Mouse (Mus musculus) frontal cortex, postnatal 36 days (tissue): ENCODE data around the gene Rpn2.

Source experiments
- DNase-seq, 2 experiments: peaks; one replicate each; pipeline ENCODE4 v3.0.0; 2022; ENCODE audit warnings: low spot score in 2 of 2

Gene Rpn2

DNA sequence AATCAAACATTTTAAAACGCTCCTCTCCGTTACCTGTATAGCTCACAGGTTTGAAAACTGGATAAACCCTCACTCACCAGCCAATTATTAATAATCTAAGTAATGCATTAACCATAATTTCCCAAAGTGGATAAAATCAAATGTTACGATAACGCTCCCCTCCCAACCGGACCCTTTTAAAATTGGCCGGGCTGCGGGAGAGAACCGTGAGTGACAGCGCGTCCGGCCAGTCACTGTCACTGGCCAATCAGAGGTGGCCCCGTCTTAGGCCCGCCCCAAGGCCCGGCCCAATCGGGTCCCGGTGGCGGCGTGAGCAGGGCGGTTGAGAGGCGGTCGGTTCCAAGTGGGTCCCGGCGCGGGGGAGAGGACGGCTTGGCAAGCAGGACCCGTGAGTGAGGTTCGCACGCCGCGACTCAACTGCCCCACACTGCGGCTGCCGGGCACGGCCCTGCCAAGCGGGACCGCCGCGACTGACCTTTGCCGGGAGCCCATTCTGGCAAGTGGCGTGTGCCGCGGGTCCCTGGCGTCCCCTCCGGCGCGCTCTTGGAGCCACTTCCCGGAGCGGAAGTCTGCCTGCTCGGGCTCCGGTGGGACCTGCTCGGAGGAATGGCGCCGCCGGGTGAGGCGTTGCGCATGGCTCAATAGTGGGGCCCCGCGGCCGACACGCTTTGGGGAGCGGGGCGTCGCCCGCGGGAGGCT lies at the start of gene Rpn2:
Gene Rpn2, plus strand, starts transcription at position 301 of the 699 bp plus-strand sequence.
- peak; percentile 96 to 98 for DNase-seq

DNA sequence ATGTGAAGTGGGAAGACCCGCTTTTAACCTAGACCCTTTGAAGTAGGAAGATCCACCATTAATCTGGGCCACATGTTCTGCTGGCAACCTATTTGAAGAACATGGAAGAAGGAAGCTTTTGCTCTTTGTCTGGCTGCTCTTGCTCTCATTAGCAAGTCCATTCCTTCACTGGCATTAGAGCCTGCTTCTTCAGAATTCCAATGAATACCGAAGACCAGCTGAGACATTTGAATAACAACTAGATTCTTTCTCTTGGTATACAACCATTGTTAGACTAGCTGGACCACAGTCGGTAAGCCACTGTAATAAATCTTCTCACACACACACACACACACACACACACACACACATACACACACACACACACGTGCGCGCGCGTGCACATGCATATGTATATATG lies 42.9 kb upstream of the Rpn2 start:
- no peak for DNase-seq

DNA sequence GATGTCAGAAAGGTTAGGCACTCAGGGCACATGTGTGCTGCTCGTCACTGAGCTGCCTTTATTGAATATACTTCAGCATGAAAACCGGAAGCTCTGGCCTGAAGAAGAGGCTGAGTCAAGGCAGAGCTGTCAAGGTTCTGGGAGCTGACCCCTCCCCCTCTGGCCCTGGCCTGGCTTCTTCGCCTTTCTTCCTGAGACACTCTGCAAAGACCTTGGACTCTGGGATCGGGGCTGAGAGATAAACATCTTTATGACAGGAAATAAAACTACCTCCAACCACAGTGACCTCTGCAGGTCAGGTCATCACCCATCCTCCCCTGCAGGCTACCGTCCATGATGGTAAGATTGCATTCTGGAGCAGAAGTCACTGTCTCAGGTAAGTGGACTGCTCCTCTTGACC lies 33.8 kb upstream of the Rpn2 start:
- DNase-seq: no peak

DNA sequence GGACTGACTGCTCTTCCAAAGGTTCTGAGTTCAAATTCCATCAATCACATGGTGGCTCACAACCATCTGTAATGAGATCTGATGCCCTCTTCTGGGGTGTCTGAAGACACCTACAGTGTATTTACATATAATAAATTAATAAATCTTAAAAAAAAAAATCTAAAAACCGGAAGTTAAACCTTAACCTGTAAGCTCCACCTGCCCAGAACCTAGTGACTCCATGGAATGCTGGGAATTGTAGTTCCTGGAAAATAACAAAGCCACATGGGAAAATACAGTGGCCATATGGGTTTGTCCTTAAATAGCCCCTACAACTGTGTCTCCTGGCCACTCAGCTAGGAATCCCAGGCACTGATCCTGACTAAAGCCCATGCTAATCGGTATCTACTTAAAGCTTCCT lies 33.2 kb upstream of the Rpn2 start:
- DNase-seq: no peak

DNA sequence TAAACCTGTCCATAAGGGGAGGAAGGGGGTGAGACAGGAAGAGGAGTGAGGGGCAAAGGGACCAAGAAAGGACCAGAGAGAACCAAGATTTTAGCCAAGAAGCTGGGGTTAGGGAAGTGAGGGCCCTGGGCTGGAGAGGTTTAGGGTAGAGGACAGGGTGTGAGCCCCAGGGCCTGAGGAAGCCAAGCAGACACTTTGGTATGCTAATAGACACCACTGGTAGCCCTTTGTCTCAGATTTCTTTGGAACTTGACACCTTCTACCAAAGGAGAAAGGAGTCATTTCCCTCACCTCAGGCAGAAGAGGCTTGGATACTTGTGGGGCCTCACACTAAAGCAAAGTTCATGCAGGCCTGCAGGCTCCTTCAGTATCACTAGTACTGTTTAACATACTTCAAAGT lies 30.7 kb upstream of the Rpn2 start:
- DNase-seq: no peak

DNA sequence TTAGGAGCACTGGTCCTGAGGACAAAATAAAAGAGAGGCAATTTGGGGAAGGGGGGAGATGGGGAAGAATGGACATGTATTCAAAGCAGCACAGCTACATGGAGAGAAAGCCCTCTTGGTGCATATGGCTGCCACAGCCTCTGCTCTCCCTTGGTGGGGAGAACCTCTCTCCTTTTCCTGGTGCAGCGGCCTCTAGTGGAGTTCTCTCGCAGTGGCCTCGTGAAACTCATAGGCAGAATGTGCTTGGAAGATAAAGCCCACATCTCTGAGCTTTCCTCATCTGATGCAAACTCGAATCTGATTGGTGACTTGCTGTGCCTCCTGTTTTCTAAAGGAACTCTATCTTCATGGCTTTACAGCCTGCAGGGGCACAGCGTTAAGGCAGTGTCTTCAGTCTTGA lies 19.1 kb upstream of the Rpn2 start:
- peak; percentile 48 to 65 for DNase-seq

DNA sequence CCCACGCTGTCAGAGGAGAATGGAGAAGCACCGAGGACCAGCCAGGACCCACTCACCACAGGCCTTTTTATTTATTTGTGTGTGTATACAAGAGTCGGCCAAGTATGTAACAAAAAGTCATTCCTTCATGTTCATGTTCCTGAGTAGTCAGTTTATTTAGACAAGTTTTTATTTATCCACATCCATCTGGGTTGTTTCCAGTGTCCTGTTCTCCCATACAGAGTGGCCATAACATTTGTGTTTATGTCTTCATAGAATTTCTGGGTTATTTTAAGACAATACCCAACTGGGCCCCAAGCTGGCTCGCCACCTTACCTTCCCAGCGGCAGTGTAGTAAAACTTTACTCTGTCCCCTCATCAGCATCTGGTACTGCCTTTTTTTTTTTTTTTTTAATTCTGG lies 16.9 kb upstream of the Rpn2 start:
- no peak for DNase-seq

DNA sequence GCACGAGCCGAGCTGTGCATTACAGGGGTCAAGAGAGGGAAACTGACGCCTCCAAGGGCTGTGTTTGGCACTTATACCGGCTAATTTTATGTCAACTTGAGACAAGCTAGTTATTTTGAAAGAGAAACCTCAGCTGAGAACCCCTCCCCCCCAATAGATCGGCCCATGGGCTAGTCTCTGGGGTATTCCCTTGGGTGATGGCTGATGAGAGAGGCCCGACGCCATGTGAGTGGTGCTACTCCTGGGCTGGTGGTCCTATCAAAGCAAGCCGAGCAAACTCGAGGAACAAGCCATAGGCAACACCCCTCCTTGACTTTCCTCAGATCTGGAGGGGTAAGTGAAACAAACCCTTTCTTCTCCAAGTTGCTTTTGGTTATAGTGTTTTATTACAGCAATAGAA lies 16.3 kb upstream of the Rpn2 start:
- DNase-seq: no peak

DNA sequence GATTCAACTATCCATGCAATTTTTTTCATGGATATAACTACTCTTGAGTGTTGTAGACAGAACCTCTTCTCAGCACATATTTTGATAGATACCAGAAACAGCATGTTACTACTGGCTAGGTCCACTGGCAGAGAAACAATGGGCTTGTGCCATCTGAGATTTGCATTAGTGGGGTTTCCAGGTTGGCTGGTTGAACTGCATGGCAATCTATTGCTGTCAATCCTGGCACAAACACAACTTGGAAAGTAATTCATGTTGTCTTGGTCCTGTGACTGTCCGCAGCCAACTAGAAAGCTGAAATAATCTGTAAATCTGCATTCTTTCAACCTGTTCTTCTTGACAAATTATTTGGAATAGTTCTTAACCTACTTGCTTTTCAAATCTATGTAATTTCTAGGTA lies 15.7 kb upstream of the Rpn2 start:
- DNase-seq: no peak

DNA sequence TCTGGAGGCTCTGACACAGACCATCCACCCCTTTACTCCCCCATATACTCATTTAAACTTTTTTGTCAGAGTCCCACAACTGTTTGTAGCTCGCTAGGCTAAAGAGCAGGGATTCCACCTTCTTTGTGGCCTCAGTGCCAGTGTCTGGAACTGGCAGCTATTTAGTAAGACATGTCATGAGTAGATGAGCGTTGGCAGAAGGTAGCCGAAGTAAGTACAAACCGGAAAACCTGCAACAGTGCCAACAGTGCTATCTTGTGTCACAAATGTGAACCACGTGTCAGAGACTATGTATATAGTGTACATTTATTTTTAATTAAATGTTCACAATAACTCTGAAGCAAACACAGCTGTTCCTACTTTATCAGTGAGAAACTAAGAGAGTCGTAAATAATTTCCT lies 15.0 kb upstream of the Rpn2 start:
- no peak for DNase-seq

DNA sequence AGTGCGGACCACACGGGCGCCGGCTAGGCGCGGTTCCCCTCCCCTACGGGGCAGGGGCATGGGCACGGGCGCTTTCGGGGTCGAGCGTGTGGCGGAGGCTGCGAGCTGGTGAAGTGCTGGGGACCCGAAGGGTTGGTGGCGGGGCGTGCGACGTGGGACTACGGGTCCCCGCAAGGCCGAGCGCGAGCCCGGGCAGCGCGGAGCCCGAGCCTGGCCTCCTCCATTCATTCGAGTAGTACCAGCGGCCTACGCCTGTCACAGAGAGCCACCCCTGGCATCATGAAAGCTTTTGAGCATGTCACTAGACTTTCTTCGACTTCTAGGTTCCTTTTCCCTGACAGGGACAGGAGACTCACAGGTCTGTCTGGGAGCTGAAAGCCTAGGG lies 591 bp downstream of the Rpn2 start, which contains the start of gene Mroh8:
Gene Mroh8, minus strand, starts transcription at position 134 of the 385 bp plus-strand sequence.
- DNase-seq: peak in 1 of 2 experiments; percentile 75

DNA sequence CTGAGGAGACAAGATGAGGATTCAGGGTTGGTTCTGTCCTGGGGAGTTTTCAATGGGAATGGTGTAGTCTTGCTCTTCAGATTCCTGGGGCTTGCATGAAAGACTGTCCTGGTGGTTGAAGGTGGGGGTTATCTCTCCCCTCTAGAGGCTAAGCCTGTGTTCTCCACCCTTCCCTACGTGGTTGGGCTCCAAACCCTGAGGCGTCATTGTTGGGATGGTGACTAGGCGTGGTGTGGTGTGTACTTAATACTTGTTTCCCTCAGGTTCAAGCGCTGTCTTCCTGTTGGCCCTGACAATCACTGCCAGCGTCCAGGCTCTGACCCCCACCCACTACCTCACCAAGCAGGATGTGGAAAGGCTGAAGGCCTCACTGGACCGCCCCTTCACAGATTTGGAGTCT lies 4.5 kb downstream of the Rpn2 start:
- DNase-seq: no peak

DNA sequence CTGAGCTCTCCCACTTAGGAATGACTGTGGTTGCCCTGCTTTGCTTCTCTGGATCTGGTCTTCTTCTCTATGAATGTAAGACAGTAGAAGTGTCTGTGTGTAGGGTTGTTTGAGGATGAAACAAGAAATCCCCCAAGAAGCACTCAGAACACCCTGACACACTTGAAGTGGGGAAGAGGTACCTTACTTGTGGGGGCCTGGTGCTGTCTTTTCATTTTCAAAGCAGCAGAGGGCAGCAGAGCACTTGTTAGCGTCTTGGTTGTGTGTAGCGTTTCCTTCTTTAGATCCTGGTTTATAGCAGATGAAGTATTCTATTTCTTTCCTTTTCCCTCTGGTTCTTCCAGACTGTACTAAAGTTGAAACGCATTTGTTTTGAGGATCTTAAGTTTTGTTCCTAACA lies 8.7 kb downstream of the Rpn2 start:
- peak; percentile 51 to 67 for DNase-seq

DNA sequence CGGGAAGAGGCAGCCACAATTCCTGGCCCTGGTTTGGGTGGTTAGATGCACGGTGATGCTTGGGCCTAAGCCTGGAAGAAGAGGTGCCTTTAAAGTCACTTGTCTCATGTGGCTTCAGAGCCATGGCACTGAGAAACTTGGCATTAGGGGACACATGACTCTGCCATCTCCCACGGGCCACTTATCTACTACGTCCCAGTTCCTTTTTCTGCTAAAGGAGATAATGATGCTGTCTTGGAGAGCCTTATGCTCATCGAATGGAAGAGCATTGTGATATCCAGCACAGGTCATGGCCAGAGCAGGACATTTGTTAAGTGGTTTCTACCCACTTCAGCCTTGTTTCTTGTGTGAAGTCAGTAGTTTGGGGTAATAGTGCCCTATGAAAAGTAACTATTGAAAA lies 10.2 kb downstream of the Rpn2 start:
- no peak for DNase-seq

DNA sequence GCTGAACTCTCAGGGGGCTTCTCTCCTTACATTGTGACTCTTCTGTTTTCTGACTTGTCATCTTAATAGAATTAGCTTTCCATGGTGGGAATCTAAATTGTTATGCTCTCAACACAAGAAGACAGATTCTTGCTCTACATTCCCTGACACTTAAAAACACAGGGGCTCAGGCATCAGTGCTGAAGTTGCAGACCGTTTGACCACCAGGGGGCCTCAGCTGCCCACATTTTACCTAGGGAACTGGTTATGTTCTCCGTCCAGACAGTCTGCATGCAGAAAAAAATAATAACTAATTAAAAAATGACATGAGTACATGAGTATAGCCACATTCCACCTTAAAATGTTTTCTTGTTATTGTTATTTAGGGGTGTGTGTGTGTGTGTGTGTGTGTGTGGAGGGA lies 13.3 kb downstream of the Rpn2 start:
- peak; percentile 68 to 83 for DNase-seq

DNA sequence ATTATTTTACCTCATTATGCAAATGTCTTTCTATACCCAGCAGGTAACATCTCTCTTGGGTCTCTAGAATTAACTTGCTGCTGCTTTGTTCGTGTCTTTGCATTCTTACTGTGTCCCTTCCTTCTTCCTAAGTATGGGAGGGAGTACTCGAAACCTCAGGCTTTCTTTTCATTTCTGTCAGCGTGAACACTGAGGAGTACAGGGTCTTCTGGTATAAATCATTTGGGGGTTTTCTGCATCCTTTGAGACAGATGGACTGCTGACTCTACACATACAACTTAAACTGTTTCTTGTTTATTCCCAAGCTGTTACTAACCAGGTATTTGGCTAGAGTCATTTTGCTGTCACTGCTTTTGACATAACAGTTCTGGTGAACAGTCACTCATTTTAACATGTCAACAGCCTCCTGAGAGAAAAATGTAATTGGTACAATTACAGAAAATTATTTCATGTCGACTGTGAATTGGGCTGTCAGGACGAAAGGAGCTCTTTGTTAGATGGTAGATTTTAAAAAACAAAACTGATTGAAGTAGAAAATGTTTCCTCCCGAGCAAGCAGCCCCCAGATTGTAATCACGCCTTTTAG lies 17.4 kb downstream of the Rpn2 start:
- no peak for DNase-seq

DNA sequence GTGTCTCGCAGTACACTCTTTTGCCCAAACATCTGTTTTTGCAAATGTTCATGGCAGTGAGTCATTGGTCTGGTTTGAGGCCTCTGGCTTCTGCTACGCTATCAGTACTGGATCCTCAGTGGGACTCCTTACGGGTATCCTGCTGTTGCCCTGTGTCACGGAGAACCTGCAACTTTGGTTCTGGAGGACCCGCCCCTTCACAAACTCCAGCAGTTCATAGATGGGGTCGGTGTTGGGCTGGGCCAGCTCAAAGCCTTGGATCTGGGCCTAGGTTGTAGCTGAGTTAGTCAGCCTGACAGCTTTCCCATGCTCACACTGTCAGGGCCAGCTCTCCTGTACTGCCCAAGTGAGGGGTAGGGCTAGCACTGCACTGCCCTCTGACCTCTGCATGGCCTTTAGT lies 21.2 kb downstream of the Rpn2 start:
- DNase-seq: no peak

DNA sequence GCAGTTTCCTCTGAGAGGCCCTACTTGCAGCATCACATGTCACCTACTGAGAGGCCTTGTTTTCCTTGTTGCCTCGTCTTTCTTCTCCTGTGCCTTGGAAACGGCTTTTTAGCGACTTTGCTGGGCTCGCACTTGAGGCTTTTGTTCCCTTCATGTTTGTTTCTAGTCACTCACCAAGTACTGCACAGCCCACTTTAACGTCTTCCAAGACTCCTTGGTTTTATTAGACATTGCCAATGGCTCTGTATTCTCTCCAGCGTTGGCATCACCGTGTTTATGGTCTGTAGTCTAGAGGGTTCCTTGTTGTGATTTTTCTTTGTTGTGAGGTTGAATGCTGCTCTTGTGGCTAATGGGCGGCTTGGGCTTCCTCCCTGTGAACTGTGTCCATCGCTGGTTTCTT lies 24.3 kb downstream of the Rpn2 start:
- peak in 1 of 2 experiments; percentile 34 for DNase-seq

DNA sequence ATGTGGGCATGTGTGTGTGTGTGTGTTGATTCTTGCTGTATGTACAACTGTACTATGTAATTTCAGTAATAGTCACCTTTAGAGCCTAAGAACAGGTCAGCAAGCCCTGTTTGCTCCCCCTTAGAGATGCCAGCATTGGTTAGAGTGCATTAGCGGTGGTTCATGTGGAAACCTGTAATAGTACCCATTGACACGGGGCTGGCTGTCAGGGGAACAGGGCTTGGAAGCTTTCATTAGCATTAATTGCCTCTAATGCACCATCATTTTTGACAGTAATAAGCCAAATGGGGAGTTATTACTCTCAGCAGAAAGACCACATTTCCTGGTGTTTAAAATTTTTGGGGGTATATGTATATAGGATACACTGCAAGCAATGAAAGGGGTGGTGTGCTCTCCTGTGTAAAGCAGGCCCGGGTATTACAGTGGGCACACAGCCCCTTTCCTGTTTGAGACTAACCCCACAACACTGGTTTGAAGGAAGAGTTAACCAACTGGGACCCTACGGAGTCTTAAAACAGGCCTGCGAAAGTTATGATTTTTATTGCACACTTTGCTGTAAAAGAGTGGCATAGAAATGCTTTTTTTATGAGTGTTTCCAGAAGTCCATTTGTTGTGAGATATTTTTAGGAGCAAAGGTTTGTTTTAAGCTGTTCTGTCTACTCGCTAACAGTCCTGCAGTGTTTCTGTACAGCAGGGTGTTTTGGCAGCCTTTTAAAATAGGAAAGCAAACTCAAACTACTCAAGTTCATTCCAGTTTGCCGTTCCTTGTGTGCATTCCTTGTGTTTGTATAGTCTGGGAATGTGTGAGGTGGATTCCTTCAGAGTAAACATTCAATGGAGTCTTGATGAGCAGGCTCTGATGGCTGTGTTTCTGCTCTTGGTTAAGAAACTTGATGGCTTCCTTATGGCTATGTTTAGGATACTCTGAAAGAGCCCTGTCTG lies 27.5 kb downstream of the Rpn2 start:
- no peak for DNase-seq

DNA sequence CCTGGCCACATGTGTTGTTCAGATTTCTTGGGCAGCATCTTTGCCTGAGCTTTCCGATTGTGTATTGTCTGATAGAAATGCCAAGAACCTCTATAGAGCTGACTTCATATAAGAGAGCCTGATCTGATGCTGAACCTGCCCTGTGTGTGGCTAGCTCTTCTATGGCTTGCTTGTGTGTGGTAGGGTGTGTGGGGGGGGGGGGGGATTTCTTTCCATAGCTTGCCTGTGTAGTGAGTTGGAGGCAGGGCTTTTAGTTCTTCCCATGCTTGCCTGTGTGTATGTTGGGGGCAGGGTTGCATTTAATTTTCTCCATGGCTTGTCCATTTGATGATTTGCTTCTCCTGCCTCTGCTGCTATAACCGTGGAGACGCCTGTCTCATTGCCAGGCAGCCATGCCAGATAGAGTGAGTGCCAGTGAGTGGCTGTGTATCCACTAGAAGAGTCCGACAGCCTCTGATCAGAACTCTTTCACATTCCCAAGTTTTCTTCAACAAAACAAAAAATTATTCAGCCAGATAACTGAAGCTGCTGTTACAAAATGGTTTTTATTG lies 29.0 kb downstream of the Rpn2 start:
- peak in 1 of 2 experiments; percentile 19 for DNase-seq

DNA sequence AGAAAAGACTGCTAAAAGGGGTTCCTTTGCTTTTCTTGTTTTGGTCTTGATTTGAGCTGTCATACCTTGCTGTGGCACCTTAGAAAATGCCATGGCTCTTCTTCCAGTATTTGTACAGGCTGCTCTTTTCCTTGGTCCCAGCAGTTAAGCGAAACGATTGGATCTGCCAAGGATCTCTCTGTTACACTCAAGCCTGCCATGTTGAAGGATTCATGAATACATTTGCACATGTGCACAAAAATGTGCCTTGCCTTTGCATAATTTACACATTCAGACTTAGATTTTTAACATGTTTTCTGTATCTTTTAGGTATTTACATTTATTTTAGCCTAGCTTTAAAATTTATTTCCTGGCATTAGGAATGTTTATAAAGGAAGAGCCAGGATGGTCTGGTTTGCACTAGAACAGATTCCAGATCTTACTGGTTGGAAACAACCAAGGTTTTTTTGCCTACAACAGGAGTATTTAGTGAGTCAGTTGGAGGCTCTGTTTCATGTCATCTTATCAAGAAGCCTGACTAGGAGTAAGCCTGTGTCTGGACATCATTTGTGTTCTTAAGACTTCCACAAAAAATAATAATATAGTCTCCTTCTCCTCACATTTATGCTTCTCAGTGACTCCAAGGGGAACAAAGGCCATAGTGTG lies 29.6 kb downstream of the Rpn2 start:
- no peak for DNase-seq

DNA sequence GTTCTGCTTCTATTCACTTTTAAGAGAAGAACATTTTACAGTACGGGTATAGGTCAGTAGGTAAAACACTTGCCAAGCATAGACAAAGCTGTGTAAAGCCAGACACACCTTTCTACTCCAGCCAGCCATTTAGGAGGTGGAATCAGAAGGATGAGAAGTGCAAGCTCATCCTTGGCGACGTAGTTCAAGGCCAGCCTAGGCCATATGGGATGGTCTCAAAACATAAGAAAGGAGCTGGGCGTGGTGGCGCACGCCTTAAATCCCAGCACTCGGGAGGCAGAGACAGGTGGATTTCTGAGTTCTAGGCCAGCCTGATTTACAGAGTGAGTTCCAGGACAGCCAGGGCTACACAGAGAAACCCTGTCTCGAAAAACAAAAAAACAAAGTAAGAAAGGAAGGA lies 30.8 kb downstream of the Rpn2 start:
- no peak for DNase-seq
